Mouse (Mus musculus) kidney, adult 18-20 months (tissue): Measurements from ENCODE around the gene Ankrd34a.

ENCODE experiments used
- DNase-seq: peaks from one replicate; pipeline ENCODE4 v3.0.0; 2021

Ankrd34a gene

GRCm38 (mm10) chr3:96596228-96596707 is at the start of gene Ankrd34a:
Gene Ankrd34a (plus strand): TSS chr3:96596636.
- peak; percentile 41 for DNase-seq

GRCm38 (mm10) chr3:96546880-96547279 is 49.6 kb upstream of the Ankrd34a start:
- no peak for DNase-seq

DNA sequence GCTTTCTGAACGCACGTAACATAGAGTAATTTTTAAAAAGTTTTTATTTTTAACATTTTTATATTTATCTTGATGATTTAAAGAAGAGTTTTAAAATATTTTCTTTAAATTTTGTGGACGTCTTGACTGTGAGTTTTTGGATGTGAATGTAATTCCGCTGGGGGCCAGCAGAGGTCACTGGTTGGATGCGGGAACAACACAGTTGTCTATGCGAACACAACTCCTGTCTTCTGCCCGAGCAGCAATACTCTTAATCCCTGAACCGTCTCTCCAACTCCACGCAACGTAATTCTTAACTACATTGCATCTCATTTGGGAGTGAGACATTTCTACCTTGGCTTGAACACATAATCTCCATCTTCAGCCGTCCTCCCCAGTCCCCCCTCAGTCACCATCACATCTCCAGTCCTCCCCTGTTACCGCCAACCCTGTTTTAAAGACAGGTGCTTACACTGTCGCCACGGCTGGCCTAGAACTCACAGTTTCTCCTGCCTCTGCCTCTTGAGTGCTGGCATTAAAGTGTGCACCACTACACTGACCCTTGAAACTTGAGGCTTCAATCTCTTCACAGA is 49.0 kb upstream of the Ankrd34a start:
- DNase-seq, result peak; percentile 86

DNA sequence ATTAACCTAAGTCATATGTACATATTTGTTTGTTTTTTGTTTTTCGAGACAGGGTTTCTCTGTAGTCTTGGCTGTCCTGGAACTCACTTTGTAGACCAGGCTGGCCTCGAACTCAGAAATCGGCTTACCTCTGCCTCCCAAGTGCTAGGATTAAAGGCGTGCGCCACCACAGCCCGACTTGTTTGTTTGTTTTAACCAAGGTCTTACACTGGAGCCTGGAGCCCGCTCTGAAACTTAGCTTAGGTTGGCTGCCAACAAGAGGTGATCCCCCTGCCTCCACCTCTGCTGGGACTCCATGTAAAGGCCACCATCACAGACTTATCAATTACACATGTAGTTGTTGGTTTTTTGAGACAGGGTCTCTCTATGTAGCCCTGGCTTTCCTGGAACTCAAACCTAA is 47.6 kb upstream of the Ankrd34a start:
- no peak for DNase-seq

GRCm38 (mm10) chr3:96549346-96549745 is 47.1 kb upstream of the Ankrd34a start:
- no peak for DNase-seq

- peak; percentile 81 for DNase-seq
Measured at GRCm38 (mm10) chr3:96551203-96551602, 45.2 kb upstream of the Ankrd34a start.

DNA sequence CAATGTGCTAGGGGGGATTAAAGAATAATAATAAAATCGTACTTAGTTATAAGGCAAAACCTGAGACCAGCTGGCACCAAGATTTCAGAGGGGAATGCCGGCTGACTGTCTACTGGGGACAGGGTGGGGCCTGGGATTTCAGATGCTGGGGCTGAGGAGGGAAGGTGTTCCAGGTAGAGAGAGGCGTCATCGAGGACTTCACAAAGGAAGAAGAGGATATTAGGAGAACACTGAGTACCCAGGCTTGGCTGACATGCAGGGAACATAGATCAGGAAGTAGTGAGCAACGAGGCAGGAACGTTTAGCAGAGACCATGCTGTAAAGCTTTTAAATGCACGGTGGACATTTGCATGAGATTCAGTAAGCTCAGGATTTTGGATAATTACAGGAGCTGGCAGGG is 44.5 kb upstream of the Ankrd34a start:
- DNase-seq, result no peak

GRCm38 (mm10) chr3:96553601-96554000 is 42.8 kb upstream of the Ankrd34a start:
- DNase-seq, result no peak

- peak; percentile 47 for DNase-seq
Measured at GRCm38 (mm10) chr3:96554251-96554650, 42.2 kb upstream of the Ankrd34a start.

GRCm38 (mm10) chr3:96555041-96555596 is 41.3 kb upstream of the Ankrd34a start:
- DNase-seq, result peak; percentile 89

DNA sequence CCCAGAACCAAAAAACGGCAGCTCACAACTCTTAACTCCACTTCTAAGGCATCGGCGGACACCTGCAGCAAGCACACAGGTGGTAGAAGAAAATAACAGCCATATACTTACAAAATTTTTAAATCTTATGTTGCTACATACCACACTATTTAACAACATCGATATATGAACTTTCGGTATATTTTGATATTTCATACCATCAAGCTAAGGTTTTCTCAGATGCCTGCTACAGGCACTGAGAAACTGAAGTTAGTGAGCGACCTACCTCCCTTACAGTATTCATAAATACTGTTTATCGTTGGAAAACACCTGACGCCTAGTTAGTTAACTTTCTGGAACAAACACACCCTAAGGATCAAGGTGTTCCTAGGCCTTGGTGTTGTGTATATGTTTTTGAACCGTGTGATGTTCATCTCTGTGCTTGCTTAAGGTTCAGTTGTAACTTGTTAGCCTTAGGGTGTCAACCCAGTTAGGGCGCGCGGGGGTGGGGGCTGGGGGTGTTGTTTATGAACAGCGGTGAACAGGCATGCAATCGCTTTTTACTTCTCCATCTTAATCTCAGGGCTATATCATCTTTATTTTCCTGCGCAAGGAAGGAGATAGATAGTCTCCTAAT is 40.3 kb upstream of the Ankrd34a start:
- DNase-seq, result no peak

GRCm38 (mm10) chr3:96556651-96557635 is 39.5 kb upstream of the Ankrd34a start:
- peak; percentile 18 for DNase-seq

DNA sequence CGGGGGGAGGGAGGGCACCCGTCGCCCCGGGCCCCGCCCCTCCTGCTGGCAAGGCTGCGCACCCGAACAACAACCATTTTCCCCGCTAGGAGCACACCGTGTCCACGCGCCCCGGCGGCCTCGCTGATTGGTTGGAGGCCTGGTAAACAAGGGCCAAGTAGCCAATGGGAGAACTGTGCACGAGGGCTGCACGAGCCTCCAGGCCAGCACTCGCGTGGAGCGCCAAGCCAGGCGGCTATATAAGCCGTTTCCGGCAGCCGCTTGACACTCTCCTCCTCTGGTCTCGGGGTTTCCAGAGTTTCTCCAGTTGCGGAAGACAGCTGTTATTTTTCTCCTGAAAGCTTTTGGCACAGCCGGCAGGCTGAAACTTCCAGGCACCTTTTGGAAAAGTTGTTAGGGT is 38.7 kb upstream of the Ankrd34a start, which contains the start of gene Txnip:
Gene Txnip, plus strand, starts transcription at position 264 of the 400 bp plus-strand sequence.
- DNase-seq, result peak; percentile 100

- DNase-seq, result peak; percentile 68
Measured at GRCm38 (mm10) chr3:96558159-96558558, 38.3 kb upstream of the Ankrd34a start.

GRCm38 (mm10) chr3:96558668-96559196 is 37.7 kb upstream of the Ankrd34a start:
- peak; percentile 32 for DNase-seq

DNA sequence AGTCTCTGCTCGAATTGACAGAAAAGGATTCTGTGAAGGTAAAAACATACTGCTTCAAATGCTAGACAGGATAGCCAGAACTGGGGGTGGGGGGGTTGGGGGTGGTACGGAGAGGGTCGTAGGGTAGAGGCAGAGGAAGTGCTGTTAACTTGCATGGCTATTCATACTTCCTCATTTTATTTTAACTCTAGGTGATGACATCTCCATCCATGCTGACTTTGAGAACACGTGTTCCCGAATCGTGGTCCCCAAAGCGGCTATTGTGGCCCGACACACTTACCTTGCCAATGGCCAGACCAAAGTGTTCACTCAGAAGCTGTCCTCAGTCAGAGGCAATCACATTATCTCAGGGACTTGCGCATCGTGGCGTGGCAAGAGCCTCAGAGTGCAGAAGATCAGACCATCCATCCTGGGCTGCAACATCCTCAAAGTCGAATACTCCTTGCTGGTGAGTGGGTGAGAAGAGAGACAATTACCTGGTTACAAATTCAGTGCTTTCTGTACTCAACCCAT is 37.0 kb upstream of the Ankrd34a start:
- no peak for DNase-seq

DNA sequence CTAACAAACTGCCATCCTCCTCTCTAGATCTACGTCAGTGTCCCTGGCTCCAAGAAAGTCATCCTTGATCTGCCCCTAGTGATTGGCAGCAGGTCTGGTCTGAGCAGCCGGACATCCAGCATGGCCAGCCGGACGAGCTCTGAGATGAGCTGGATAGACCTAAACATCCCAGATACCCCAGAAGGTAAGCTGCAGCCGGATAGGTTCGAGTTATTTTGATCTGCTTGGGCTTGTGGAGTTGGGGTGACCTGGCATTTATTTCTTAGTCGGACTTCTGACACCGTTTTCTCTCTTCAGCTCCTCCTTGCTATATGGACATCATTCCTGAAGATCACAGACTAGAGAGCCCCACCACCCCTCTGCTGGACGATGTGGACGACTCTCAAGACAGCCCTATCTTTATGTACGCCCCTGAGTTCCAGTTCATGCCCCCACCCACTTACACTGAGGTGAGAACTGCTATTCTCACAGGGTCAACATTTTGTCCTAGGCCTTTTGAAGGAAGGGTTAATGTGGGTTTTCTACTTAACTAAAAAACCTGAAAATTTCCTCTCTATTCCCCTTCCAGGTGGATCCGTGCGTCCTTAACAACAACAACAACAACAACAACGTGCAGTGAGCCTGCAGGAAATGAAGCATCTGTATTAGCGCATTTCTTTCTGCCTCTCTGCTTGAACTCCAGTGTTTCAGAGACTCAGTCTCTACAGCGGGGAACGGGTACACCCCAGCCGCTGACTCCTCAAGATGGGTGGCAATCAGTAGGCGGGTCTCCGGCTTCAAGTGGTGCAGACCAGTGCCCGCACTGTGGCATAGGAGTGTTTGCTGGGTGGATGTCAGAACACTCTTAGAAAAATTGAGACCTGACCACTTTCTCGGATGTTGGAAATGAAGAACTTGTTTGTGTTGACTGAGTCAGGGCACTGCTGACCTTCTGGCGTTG is 36.3 kb upstream of the Ankrd34a start:
- peak; percentile 57 for DNase-seq

DNA sequence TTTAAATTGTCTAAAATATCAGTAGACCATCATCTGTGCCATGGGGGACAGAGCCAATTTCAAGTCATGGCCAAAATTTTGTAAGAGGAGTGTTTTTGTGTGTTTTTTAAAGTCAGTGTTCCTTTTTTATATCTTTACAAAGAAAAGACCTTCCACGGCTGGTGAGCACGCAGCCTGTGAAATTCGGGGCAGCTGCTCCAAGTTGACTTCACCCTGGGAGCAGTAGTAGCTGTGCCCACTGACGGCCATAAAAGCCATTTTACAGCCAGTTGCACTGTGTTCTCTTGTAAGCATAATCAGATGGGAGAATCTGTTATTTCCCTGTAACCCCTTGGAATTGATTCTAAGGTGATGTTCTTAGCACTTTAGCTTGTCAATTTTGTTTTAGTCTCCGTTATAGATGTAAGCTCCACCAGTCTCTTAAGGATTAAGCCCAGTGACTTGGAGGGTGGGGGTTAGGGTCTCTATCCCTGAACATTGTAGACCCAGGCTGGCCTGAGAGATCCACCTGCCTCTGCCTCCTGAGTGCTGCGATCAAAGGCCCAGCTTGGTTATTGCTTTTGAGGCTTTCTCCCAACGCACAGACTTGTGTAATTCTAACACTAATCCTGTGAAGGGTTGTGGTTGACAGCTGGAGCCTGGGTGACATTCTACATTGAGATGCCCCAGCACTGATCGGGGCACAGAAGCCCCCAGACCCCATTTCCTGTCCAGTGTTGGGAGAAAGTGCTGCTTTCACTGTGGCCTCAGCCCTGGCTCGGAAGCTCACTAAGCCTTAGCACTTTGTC is 35.4 kb upstream of the Ankrd34a start:
- peak; percentile 47 for DNase-seq

GRCm38 (mm10) chr3:96561946-96562681 is 34.3 kb upstream of the Ankrd34a start:
- peak; percentile 62 for DNase-seq

DNA sequence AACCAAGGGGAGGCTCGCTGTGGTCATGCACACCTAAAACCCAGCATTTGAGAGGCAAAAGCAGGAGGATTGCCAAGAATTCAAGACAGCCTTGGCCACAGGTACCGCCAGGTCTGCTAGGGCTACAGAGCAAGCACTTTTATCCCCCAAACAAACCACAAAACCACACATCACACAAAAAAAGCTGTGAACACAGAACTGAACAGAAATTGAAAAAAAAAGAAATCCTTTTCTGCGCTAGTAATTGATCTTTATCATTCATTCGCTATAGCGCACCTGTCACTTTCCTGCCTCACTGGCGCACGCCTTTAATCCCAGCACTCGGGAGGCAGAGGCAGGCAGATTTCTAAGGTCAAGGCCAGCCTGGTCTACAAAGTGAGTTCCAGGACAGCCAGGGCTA is 33.2 kb upstream of the Ankrd34a start:
- peak; percentile 25 for DNase-seq
